Mouse (Mus musculus) myocyte (in vitro differentiated cells): ENCODE results near the gene Hephl1.

Experiments used
- E2F4 ChIP-seq: IDR thresholded peaks from one replicate; pipeline ENCODE4 v1.6.1; 2011; ENCODE audit warnings: mild to moderate bottlenecking, control low read depth, moderate library complexity; ENCODE audit not compliant: insufficient read depth
- MAX ChIP-seq: IDR thresholded peaks from one replicate; pipeline ENCODE4 v1.6.1; 2011; ENCODE audit warnings: low read depth, mild to moderate bottlenecking, control low read depth
- MYOD1 ChIP-seq, 3 experiments: IDR thresholded peaks; one replicate each; pipeline ENCODE4 v1.6.1; 2011; ENCODE audit warnings: control low read depth in 2 of 3, low read depth in 2 of 3, mild to moderate bottlenecking in 2 of 3, moderate library complexity in 1 of 3; ENCODE audit not compliant: insufficient read length in 2 of 3, control insufficient read depth in 1 of 3
- MYOG ChIP-seq, 3 experiments: IDR thresholded peaks; one replicate each; pipeline ENCODE4 v1.6.1; 2011; ENCODE audit warnings: control low read depth in 2 of 3, low read depth in 2 of 3, mild to moderate bottlenecking in 2 of 3; ENCODE audit not compliant: insufficient read length in 2 of 3, control insufficient read depth in 1 of 3, insufficient read depth in 1 of 3
- POLR2A ChIP-seq: IDR thresholded peaks from one replicate; pipeline ENCODE4 v1.6.1; 2011; ENCODE audit warnings: low read depth, mild to moderate bottlenecking, control low read depth, moderate library complexity; ENCODE audit not compliant: insufficient read length
- POLR2AphosphoS2 ChIP-seq: IDR thresholded peaks from one replicate; pipeline ENCODE4 v1.6.1; 2011; ENCODE audit warnings: low read depth, control low read depth; ENCODE audit not compliant: insufficient read length
- SRF ChIP-seq: IDR thresholded peaks from one replicate; pipeline ENCODE4 v1.6.1; 2011; ENCODE audit warnings: low read depth; ENCODE audit not compliant: control insufficient read depth, insufficient read length
- TCF12 ChIP-seq: IDR thresholded peaks from one replicate; pipeline ENCODE4 v1.6.1; 2011; ENCODE audit warnings: mild to moderate bottlenecking, control low read depth; ENCODE audit not compliant: poor library complexity, insufficient read depth, severe bottlenecking
- TCF3 ChIP-seq: IDR thresholded peaks from one replicate; pipeline ENCODE4 v1.6.1; 2011; ENCODE audit warnings: low read depth, control low read depth; ENCODE audit not compliant: insufficient read length
- USF1 ChIP-seq: IDR thresholded peaks from one replicate; pipeline ENCODE4 v1.6.1; 2011; ENCODE audit warnings: low read depth, mild to moderate bottlenecking, control low read depth, moderate library complexity

DNA sequence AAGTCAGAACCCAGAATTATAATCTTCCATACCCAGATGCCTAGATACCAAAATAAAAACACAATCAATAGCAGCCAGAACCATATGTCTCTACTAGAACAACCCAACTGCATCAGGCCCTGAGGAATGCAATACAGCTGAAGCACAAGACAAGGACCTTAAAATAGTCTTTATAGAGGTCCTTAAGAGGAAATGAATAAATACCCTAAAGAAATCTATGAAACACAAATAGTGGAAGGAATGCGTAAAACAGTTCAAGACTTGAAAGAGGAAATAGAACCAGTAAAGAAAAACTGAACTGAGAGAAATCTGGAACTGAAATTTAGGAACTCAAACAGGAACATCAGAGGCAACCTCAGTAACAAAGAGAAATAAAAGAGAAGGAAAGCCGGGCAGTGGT, 14.0 kb upstream of the Hephl1 start:
- no peak for TF ChIP-seq POLR2A
- TF ChIP-seq POLR2AphosphoS2: no peak
- TF ChIP-seq MYOD1 (IDR thresholded peaks at IDR 0.05; ENCODE audit: control insufficient read depth in 1 of 3, insufficient read length in 2 of 3, low read depth in 2 of 3): no peak
- TF ChIP-seq USF1: no peak
- no peak for TF ChIP-seq MYOG (IDR thresholded peaks at IDR 0.05; ENCODE audit: control insufficient read depth in 1 of 3, insufficient read depth in 1 of 3, insufficient read length in 2 of 3, low read depth in 2 of 3)
- no peak for TF ChIP-seq TCF12
- TF ChIP-seq E2F4: no peak
- TF ChIP-seq TCF3: no peak
- no peak for TF ChIP-seq MAX
- TF ChIP-seq SRF: no peak
